Mouse (Mus musculus): Measurements from ENCODE around the gene Ldb2.

GRCm38 (mm10) chr5:44656707-44657106, 142.8 kb downstream of the Ldb2 start:
- TF ChIP-seq CTCF (IDR thresholded peaks at IDR 0.05; ENCODE audit: borderline replicate concordance, extremely low read depth, insufficient read depth, insufficient read length): no peak
- no peak for TF ChIP-seq POLR2A (IDR thresholded peaks at IDR 0.05; ENCODE audit: borderline replicate concordance, extremely low read depth, insufficient read depth, insufficient read length, poor library complexity, severe bottlenecking)

Measured in brain, embryonic 14.5 days (tissue).